Mouse (Mus musculus): Measurements from ENCODE around the gene Olfr10.

GRCm38 (mm10) chr11:49261313-49261855, 43.2 kb upstream of the Olfr10 start:
- TF ChIP-seq CTCF (IDR thresholded peaks at IDR 0.05; ENCODE audit: low read depth) (no peak), EP300 (IDR thresholded peaks at IDR 0.05; ENCODE audit: low read depth) (no peak)
